Mouse (Mus musculus): ENCODE results near the gene Fignl2.

DNA sequence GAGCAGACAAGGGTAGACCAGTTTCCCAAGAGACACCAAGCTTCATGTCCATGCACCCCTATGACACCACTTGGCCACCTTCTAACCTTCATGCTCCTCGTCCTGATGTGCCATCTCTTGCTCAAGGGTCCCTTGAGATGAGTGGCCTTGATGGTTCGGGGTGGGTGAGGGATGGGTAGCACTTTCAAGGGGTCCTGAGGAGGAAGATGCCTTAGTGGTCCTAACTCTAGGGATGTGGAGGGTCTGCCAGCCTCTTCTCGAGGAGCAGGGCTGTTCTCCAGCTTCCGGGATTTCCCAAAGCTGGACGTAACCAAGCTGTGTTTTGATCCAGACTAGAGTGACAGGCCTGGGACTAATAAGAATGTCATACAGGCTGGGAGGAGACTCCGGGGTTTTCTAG lies 47.2 kb upstream of the Fignl2 start:
- TF ChIP-seq CTCF (IDR thresholded peaks at IDR 0.05; ENCODE audit: low read depth) (no peak), EP300 (IDR thresholded peaks at IDR 0.05; ENCODE audit: low read depth) (no peak)

Data from liver, embryonic 14.5 days (tissue).